Mouse (Mus musculus): ENCODE measurements around the gene Mmadhc. TPM values are rescaled to one million over a fixed set of nuclear protein-coding genes. Genes with fewer than 3 reads are reported as not detected.

The Mmadhc gene
- polyA plus RNA-seq (2014; fragmentation: Nextera tagmentation; extraction: Ambion mirVana): 136 and 139 TPM in 2 replicates

GRCm38 (mm10) chr2:50296109-50296986, at the start of gene Mmadhc:
TSS of gene Mmadhc (minus strand) at chr2:50296801.
- peaks cover 15% of the 10 kb centered on the region for H3K4me1 ChIP-seq (replicated peaks; ENCODE audit: control insufficient read depth, insufficient read depth, low read length)
- no peaks in the 10 kb centered on the region for H3K27me3 ChIP-seq (replicated peaks; ENCODE audit: control insufficient read depth, insufficient read depth, low read length)
- H3K4me2 ChIP-seq: peak within 1 kb of the TSS; percentile 86
- H3K36me3 ChIP-seq (ENCODE audit: control insufficient read depth, insufficient read depth, low read length): peaks cover under 1% of the 10 kb centered on the region; the same call in 1 of the 2 replicates
- H3K27ac ChIP-seq (ENCODE audit: low read depth, low read length): peak within 1 kb of the TSS; percentile 88
- peak within 1 kb of the TSS; percentile 86 for H3K9ac ChIP-seq (ENCODE audit: low read depth, low read length)
- H3K4me3 ChIP-seq (ENCODE audit: low read depth, low read length): peak within 1 kb of the TSS; percentile 84
- WGBS: under 1% methylated on average over 58 of the region's 58 CpGs
- peak; percentile 91 for DNase-seq (ENCODE audit: low spot score)
- peak; percentile 95 for ATAC-seq (replicated peaks; ENCODE audit: low FRiP score)
- H3K9me3 ChIP-seq (ENCODE audit: control insufficient read depth, low read length): no peaks in the 10 kb centered on the region

- H3K27me3 ChIP-seq (replicated peaks; ENCODE audit: control insufficient read depth, insufficient read depth, low read length): no peaks in the 10 kb centered on the region
- ATAC-seq (replicated peaks; ENCODE audit: low FRiP score): no peak
- WGBS: 64% methylated on average over 8 of the region's 8 CpGs
- H3K9ac ChIP-seq (ENCODE audit: low read depth, low read length): no peak overlapping the region
- H3K27ac ChIP-seq (ENCODE audit: low read depth, low read length): no peak overlapping the region
- H3K4me1 ChIP-seq (replicated peaks; ENCODE audit: control insufficient read depth, insufficient read depth, low read length): no peaks in the 10 kb centered on the region
- H3K36me3 ChIP-seq (ENCODE audit: control insufficient read depth, insufficient read depth, low read length): no peaks in the 10 kb centered on the region
- no peak for DNase-seq (ENCODE audit: low spot score)
- H3K4me3 ChIP-seq (ENCODE audit: low read depth, low read length): no peak overlapping the region
- no peak overlapping the region for H3K4me2 ChIP-seq
- no peaks in the 10 kb centered on the region for H3K9me3 ChIP-seq (ENCODE audit: control insufficient read depth, low read length)
Measured at GRCm38 (mm10) chr2:50343598-50343997, 47.0 kb upstream of the Mmadhc start.

DNA sequence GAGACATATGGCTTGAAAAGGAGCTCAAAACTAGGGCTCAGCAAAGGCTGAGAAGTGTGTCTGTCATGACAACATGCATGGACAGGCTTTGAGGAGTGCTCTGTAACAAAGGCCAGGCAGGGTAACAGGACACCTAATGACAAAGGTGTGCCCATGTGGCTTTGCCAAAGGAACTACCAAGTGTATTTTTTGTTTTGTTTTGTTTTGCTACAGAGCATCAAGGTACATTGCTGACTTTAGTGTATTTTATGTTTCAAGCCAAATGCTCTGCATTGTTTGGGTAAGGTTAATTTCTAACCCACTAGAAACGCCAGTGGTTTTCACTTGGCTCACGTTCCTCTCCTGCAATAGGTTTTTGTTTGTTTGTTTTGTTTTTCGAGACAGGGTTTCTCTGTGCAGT, 42.5 kb upstream of the Mmadhc start:
- Histone ChIP-seq H3K27me3 (replicated peaks; ENCODE audit: control insufficient read depth, insufficient read depth, low read length) (no peaks in the 10 kb centered on the region), H3K36me3 (ENCODE audit: control insufficient read depth, insufficient read depth, low read length) (no peaks in the 10 kb centered on the region), H3K4me2 (no peak overlapping the region), H3K9me3 (ENCODE audit: control insufficient read depth, low read length) (no peaks in the 10 kb centered on the region), H3K4me1 (replicated peaks; ENCODE audit: control insufficient read depth, insufficient read depth, low read length) (no peaks in the 10 kb centered on the region), H3K9ac (ENCODE audit: low read depth, low read length) (no peak overlapping the region), H3K27ac (ENCODE audit: low read depth, low read length) (no peak overlapping the region), H3K4me3 (ENCODE audit: low read depth, low read length) (no peak overlapping the region)
- WGBS: 70% methylated on average over 3 of the region's 3 CpGs
- no peak for DNase-seq (ENCODE audit: low spot score)
- no peak for ATAC-seq (replicated peaks; ENCODE audit: low FRiP score)

DNA sequence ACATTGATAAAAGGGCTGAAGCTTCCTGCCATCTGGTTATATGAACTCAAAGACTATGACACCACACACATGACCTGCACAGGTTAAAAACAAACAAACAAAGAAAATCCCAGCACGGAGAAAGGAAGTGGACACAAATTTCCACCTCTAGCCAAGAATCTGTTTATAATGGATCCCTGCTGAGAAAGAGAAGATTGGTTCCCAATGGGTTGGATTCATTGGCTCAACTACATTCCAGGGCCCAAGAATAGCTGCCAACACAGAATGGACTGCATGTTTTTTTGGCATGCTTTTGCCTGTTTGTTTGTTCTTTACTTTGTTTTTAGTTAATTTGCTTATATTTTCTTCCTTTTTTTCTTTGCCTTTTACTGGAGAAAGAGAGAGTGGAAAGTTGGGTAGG, 41.0 kb upstream of the Mmadhc start:
- no peak for ATAC-seq (replicated peaks; ENCODE audit: low FRiP score)
- 77% methylated on average over 1 of the region's 1 CpGs for WGBS

GRCm38 (mm10) chr2:50331716-50332270, 35.2 kb upstream of the Mmadhc start:
- H3K36me3 ChIP-seq (ENCODE audit: control insufficient read depth, insufficient read depth, low read length): no peaks in the 10 kb centered on the region
- H3K9me3 ChIP-seq (ENCODE audit: control insufficient read depth, low read length): no peaks in the 10 kb centered on the region
- H3K27ac ChIP-seq (ENCODE audit: low read depth, low read length): no peak overlapping the region
- H3K27me3 ChIP-seq (replicated peaks; ENCODE audit: control insufficient read depth, insufficient read depth, low read length): no peaks in the 10 kb centered on the region
- no peak overlapping the region for H3K4me2 ChIP-seq
- no peak overlapping the region for H3K9ac ChIP-seq (ENCODE audit: low read depth, low read length)
- H3K4me1 ChIP-seq (replicated peaks; ENCODE audit: control insufficient read depth, insufficient read depth, low read length): no peaks in the 10 kb centered on the region
- no peak overlapping the region for H3K4me3 ChIP-seq (ENCODE audit: low read depth, low read length)
- 67% methylated on average over 5 of the region's 5 CpGs for WGBS
- DNase-seq (ENCODE audit: low spot score): no peak
- no peak for ATAC-seq (replicated peaks; ENCODE audit: low FRiP score)

More for the DNA sequence above, 41.0 kb upstream of the Mmadhc start:
- H3K4me1 ChIP-seq (replicated peaks; ENCODE audit: control insufficient read depth, insufficient read depth, low read length): no peaks in the 10 kb centered on the region
- no peaks in the 10 kb centered on the region for H3K9me3 ChIP-seq (ENCODE audit: control insufficient read depth, low read length)
- DNase-seq (ENCODE audit: low spot score): no peak
- no peak overlapping the region for H3K9ac ChIP-seq (ENCODE audit: low read depth, low read length)
- H3K4me2 ChIP-seq: no peak overlapping the region
- no peak overlapping the region for H3K27ac ChIP-seq (ENCODE audit: low read depth, low read length)
- no peaks in the 10 kb centered on the region for H3K36me3 ChIP-seq (ENCODE audit: control insufficient read depth, insufficient read depth, low read length)
- no peak overlapping the region for H3K4me3 ChIP-seq (ENCODE audit: low read depth, low read length)
- no peaks in the 10 kb centered on the region for H3K27me3 ChIP-seq (replicated peaks; ENCODE audit: control insufficient read depth, insufficient read depth, low read length)

DNA sequence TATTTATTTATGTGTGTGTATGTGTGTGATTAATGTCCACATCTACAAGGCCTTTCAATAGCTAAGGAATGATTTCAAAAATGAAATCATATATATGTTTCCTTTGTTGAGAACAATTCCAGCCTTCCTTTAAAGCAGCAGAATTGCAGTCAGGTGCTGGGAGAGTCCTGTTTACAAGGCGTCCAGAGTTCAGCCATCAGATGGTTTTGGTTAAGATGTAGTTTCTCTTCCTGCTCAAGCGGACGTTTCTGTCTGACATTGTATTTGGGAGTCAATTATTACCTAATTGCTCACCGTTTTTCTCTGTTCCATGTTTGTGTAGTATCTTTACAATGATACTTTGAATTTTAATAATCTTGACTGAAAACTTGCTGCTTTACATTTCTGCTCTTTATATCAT, 31.6 kb upstream of the Mmadhc start:
- DNase-seq (ENCODE audit: low spot score) (no peak), ATAC-seq (replicated peaks; ENCODE audit: low FRiP score) (no peak)
- Histone ChIP-seq H3K4me3 (ENCODE audit: low read depth, low read length) (no peak overlapping the region), H3K27ac (ENCODE audit: low read depth, low read length) (no peak overlapping the region), H3K27me3 (replicated peaks; ENCODE audit: control insufficient read depth, insufficient read depth, low read length) (no peaks in the 10 kb centered on the region), H3K36me3 (ENCODE audit: control insufficient read depth, insufficient read depth, low read length) (no peaks in the 10 kb centered on the region), H3K9me3 (ENCODE audit: control insufficient read depth, low read length) (no peaks in the 10 kb centered on the region), H3K4me2 (no peak overlapping the region), H3K9ac (ENCODE audit: low read depth, low read length) (no peak overlapping the region), H3K4me1 (replicated peaks; ENCODE audit: control insufficient read depth, insufficient read depth, low read length) (no peaks in the 10 kb centered on the region)
- WGBS: 73% methylated on average over 4 of the region's 4 CpGs

GRCm38 (mm10) chr2:50324799-50325198, 28.2 kb upstream of the Mmadhc start:
- DNase-seq (ENCODE audit: low spot score) (no peak), ATAC-seq (replicated peaks; ENCODE audit: low FRiP score) (no peak)
- Histone ChIP-seq H3K4me1 (replicated peaks; ENCODE audit: control insufficient read depth, insufficient read depth, low read length) (no peaks in the 10 kb centered on the region), H3K36me3 (ENCODE audit: control insufficient read depth, insufficient read depth, low read length) (no peaks in the 10 kb centered on the region), H3K27me3 (replicated peaks; ENCODE audit: control insufficient read depth, insufficient read depth, low read length) (no peaks in the 10 kb centered on the region), H3K4me2 (no peak overlapping the region), H3K4me3 (ENCODE audit: low read depth, low read length) (no peak overlapping the region), H3K27ac (ENCODE audit: low read depth, low read length) (no peak overlapping the region), H3K9ac (ENCODE audit: low read depth, low read length) (no peak overlapping the region), H3K9me3 (ENCODE audit: control insufficient read depth, low read length) (no peaks in the 10 kb centered on the region)
- WGBS: 87% methylated on average over 7 of the region's 7 CpGs

GRCm38 (mm10) chr2:50306663-50307320, 10.2 kb upstream of the Mmadhc start:
- Histone ChIP-seq H3K27me3 (replicated peaks; ENCODE audit: control insufficient read depth, insufficient read depth, low read length) (no peaks in the 10 kb centered on the region), H3K36me3 (ENCODE audit: control insufficient read depth, insufficient read depth, low read length) (no peaks in the 10 kb centered on the region), H3K9ac (ENCODE audit: low read depth, low read length) (no peak overlapping the region), H3K9me3 (ENCODE audit: control insufficient read depth, low read length) (no peaks in the 10 kb centered on the region), H3K4me3 (ENCODE audit: low read depth, low read length) (no peak overlapping the region), H3K4me2 (no peak overlapping the region), H3K4me1 (replicated peaks; ENCODE audit: control insufficient read depth, insufficient read depth, low read length) (no peaks in the 10 kb centered on the region), H3K27ac (ENCODE audit: low read depth, low read length) (no peak overlapping the region)
- WGBS: 56% methylated on average over 9 of the region's 9 CpGs
- no peak for DNase-seq (ENCODE audit: low spot score)
- no peak for ATAC-seq (replicated peaks; ENCODE audit: low FRiP score)

All from liver, embryonic 11.5 days (tissue).